In the genomic region with DNA sequence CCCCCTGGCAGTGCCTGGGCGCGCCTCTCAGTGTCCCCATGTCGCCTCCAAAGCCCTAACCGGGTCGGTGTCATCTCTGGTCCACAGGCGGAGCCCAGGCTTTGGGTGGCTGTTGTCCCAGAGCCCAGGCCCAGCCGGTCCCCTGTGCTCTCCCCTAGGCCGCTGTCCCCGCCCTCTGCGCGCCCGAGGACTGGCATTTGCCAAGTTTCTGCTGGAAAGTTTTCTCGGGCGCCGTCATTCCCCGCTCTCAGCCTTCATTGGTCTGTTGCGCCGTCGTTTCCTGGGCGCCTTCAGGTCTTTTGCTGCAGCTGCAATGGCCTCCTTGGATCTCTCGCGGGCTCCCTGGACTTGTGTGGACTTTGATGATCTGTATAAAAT, we compare ENCODE assay signal across 9 mouse cellular contexts. TPM values are rescaled to one million over a fixed set of nuclear protein-coding genes. Genes with fewer than 3 reads are reported as not detected.
DNase-seq lines count a peak whose midpoint lies in the region; ATAC-seq and TF ChIP-seq lines count a peak whose summit lies in the region.
"Had no signal": no experiment of that assay in that cellular context is flagged by ENCODE, and none has a peak within 500 bp of the region (broad histone marks: within the 10 kb centered on the region; RNA-seq: fewer than 3 reads in every experiment).

No protein-coding gene starts in this region.

- no peaks in the 10 kb centered on the region for H3K36me3 ChIP-seq in megakaryocyte, embryonic 14.5 days (replicated peaks; ENCODE audit: low read length)
- H3K36me3 ChIP-seq in forebrain, embryonic 10.5 days (replicated peaks), result peaks cover 9% of the 10 kb centered on the region
- peaks cover 3% of the 10 kb centered on the region; the same call in 1 of the 2 replicates for H3K36me3 ChIP-seq in heart, embryonic 12.5 days
- H3K36me3 ChIP-seq in kidney, embryonic 16.5 days (ENCODE audit: insufficient read depth, low read length), result peaks cover 3% of the 10 kb centered on the region; the same call in 1 of the 2 replicates
- no peaks in the 10 kb centered on the region for H3K36me3 ChIP-seq in liver, adult 2 months (ENCODE audit: control insufficient read depth, insufficient read depth, low read length)
- H3K36me3 ChIP-seq in neural tube, embryonic 11.5 days (ENCODE audit: control insufficient read depth, insufficient read depth, low read length), result no peaks in the 10 kb centered on the region
- no peaks in the 10 kb centered on the region for H3K36me3 ChIP-seq in testis, adult 2 months (ENCODE audit: control insufficient read depth, insufficient read depth, low read length)

- TF ChIP-seq CTCF in liver, adult 2 months (IDR thresholded peaks at IDR 0.05; ENCODE audit: low read depth, low read length), result no peak
- no peak for TF ChIP-seq CTCF in testis, adult 2 months (IDR thresholded peaks at IDR 0.05; ENCODE audit: control insufficient read depth, insufficient read depth, insufficient replicate concordance, low read depth, low read length)

- peak overlapping the region; percentile 74 for H3K4me2 ChIP-seq in heart, embryonic 12.5 days
- peak overlapping the region; percentile 80 for H3K4me2 ChIP-seq in kidney, embryonic 16.5 days (replicated peaks; ENCODE audit: low read depth, low read length)
- peak overlapping the region; percentile 62 for H3K4me2 ChIP-seq in neural tube, embryonic 11.5 days (ENCODE audit: low read depth)

- peak; percentile 72 for TF ChIP-seq POLR2A in liver, adult 2 months (IDR thresholded peaks at IDR 0.05; ENCODE audit: extremely low read depth, insufficient read depth, low read length)
- no peak for TF ChIP-seq POLR2A in testis, adult 2 months (IDR thresholded peaks at IDR 0.05; ENCODE audit: control insufficient read depth, low read depth, low read length)

- H3K9ac ChIP-seq in heart, embryonic 12.5 days, result peak overlapping the region; percentile 96
- peak overlapping the region; percentile 100 for H3K9ac ChIP-seq in kidney, embryonic 16.5 days (replicated peaks; ENCODE audit: low read length)
- H3K9ac ChIP-seq in liver, adult 2 months (ENCODE audit: low read depth, low read length), result peak overlapping the region; percentile 86
- peak overlapping the region; percentile 75 for H3K9ac ChIP-seq in neural tube, embryonic 11.5 days (ENCODE audit: low read length)

- H3K4me3 ChIP-seq in megakaryocyte, embryonic 14.5 days (replicated peaks), result peak overlapping the region; percentile 82
- H3K4me3 ChIP-seq in forebrain, embryonic 10.5 days, result peak overlapping the region; percentile 75
- peak overlapping the region; percentile 77 for H3K4me3 ChIP-seq in heart, embryonic 12.5 days
- H3K4me3 ChIP-seq in kidney, embryonic 16.5 days (ENCODE audit: low read length), result peak overlapping the region; percentile 88
- peak overlapping the region; percentile 76 for H3K4me3 ChIP-seq in liver, adult 2 months (ENCODE audit: insufficient read depth, low read depth, low read length)
- H3K4me3 ChIP-seq in neural tube, embryonic 11.5 days (ENCODE audit: low read depth, low read length), result peak overlapping the region; percentile 54
- peak overlapping the region; percentile 74 for H3K4me3 ChIP-seq in testis, adult 2 months (ENCODE audit: control insufficient read depth, low read depth, low read length)

- peaks cover 5% of the 10 kb centered on the region; the same call in 1 of the 2 replicates for H3K9me3 ChIP-seq in megakaryocyte, embryonic 14.5 days
- peaks cover 5% of the 10 kb centered on the region; the same call in 1 of the 2 replicates for H3K9me3 ChIP-seq in forebrain, embryonic 10.5 days
- H3K9me3 ChIP-seq in heart, embryonic 12.5 days (replicated peaks), result 0 out of 2 replicates have a peak, but pooled peaks cover 4% of the 10 kb centered on the region
- H3K9me3 ChIP-seq in kidney, embryonic 16.5 days (ENCODE audit: low read length), result peaks cover 4% of the 10 kb centered on the region
- 0 out of 2 replicates have a peak, but pooled peaks cover 3% of the 10 kb centered on the region for H3K9me3 ChIP-seq in neural tube, embryonic 11.5 days (ENCODE audit: control insufficient read depth, low read length)

- no peak for ATAC-seq in megakaryocyte, adult 5-6 weeks (ENCODE audit: poor library complexity, severe bottlenecking)
- ATAC-seq in heart, embryonic 12.5 days (ENCODE audit: insufficient number of reproducible peaks, low FRiP score), result peak; percentile 89
- peak; percentile 94 for ATAC-seq in kidney, embryonic 16.5 days (ENCODE audit: low FRiP score, low TSS enrichment)
- ATAC-seq in neural tube, embryonic 11.5 days (ENCODE audit: insufficient read depth, low FRiP score, low TSS enrichment), result peak; percentile 81

- H3K27me3 ChIP-seq in megakaryocyte, embryonic 14.5 days (replicated peaks), result peaks cover 45% of the 10 kb centered on the region
- H3K27me3 ChIP-seq in forebrain, embryonic 10.5 days (ENCODE audit: poor library complexity, severe bottlenecking), result peaks cover 18% of the 10 kb centered on the region
- no peaks in the 10 kb centered on the region for H3K27me3 ChIP-seq in heart, embryonic 12.5 days (replicated peaks)
- no peaks in the 10 kb centered on the region for H3K27me3 ChIP-seq in kidney, embryonic 16.5 days (ENCODE audit: insufficient read depth, low read length)
- no peaks in the 10 kb centered on the region for H3K27me3 ChIP-seq in liver, adult 2 months (ENCODE audit: control insufficient read depth, insufficient read depth, low read length)
- H3K27me3 ChIP-seq in neural tube, embryonic 11.5 days (ENCODE audit: control insufficient read depth, insufficient read depth, low read length), result no peaks in the 10 kb centered on the region
- no peaks in the 10 kb centered on the region for H3K27me3 ChIP-seq in testis, adult 2 months (ENCODE audit: control insufficient read depth, insufficient read depth, low read length)

- H3K4me1 ChIP-seq in megakaryocyte, embryonic 14.5 days, result peaks cover 9% of the 10 kb centered on the region
- H3K4me1 ChIP-seq in forebrain, embryonic 10.5 days, result peaks cover 27% of the 10 kb centered on the region
- H3K4me1 ChIP-seq in heart, embryonic 12.5 days (replicated peaks), result peaks cover 24% of the 10 kb centered on the region
- H3K4me1 ChIP-seq in kidney, embryonic 16.5 days (ENCODE audit: insufficient read depth, low read length), result peaks cover 23% of the 10 kb centered on the region
- peaks cover 9% of the 10 kb centered on the region; the same call in 1 of the 2 replicates for H3K4me1 ChIP-seq in liver, adult 2 months (ENCODE audit: control insufficient read depth, insufficient read depth, low read length)
- 0 out of 2 replicates have a peak, but pooled peaks cover 7% of the 10 kb centered on the region for H3K4me1 ChIP-seq in neural tube, embryonic 11.5 days (ENCODE audit: control insufficient read depth, insufficient read depth, low read length)
- 0 out of 2 replicates have a peak, but pooled peaks cover 2% of the 10 kb centered on the region for H3K4me1 ChIP-seq in testis, adult 2 months (ENCODE audit: control insufficient read depth, insufficient read depth, low read length)

- peak overlapping the region; percentile 96 for H3K27ac ChIP-seq in forebrain, embryonic 10.5 days
- H3K27ac ChIP-seq in heart, embryonic 12.5 days (ENCODE audit: poor library complexity, severe bottlenecking), result peak overlapping the region; percentile 99
- H3K27ac ChIP-seq in kidney, embryonic 16.5 days (ENCODE audit: low read length), result peak overlapping the region; percentile 100
- peak overlapping the region; percentile 93 for H3K27ac ChIP-seq in liver, adult 2 months (replicated peaks; ENCODE audit: insufficient read depth, low read depth, low read length)
- peak overlapping the region; percentile 28 for H3K27ac ChIP-seq in neural tube, embryonic 11.5 days (ENCODE audit: low read depth, low read length)
- peak overlapping the region; percentile 54 for H3K27ac ChIP-seq in testis, adult 2 months (ENCODE audit: control insufficient read depth, insufficient read depth, low read depth, low read length)
- H3K27ac ChIP-seq: macrophage had no signal

- H3K79me2 ChIP-seq in liver, adult 2 months (ENCODE audit: control insufficient read depth, insufficient read depth, low read length), result peaks cover 12% of the 10 kb centered on the region; the same call in 1 of the 2 replicates

- DNase-seq in forebrain, embryonic 10.5 days (ENCODE audit: extremely low spot score, low spot score), result no peak
- peak; percentile 82 for DNase-seq in liver, adult 2 months (ENCODE audit: extremely low read depth, low read depth, low spot score)
- DNase-seq in neural tube, embryonic 11.5 days (ENCODE audit: low spot score), result peak; percentile 82

- WGBS in forebrain, embryonic 10.5 days, result under 1% methylated on average over 20 of the region's 22 CpGs
- WGBS in heart, embryonic 12.5 days, result under 1% methylated on average over 22 of the region's 22 CpGs
- WGBS in kidney, embryonic 16.5 days, result under 1% methylated on average over 22 of the region's 22 CpGs
- under 1% methylated on average over 22 of the region's 22 CpGs for WGBS in liver, adult 2 months
- under 1% methylated on average over 22 of the region's 22 CpGs for WGBS in neural tube, embryonic 11.5 days

RNA-seq across cellular contexts. Expression of gene Parva, which starts 0.8 kb away (rescaled TPM):
- polyA plus RNA-seq in megakaryocyte, embryonic 14.5 days (2012; ENCODE audit: insufficient read depth, low replicate concordance), result 0.07 TPM in 1 of 2 replicates, not detected in the other
- not detected in 2 replicates for total RNA-seq in megakaryocyte, adult 5-6 weeks (2015)
- not detected in 2 replicates for total RNA-seq in megakaryocyte, adult 5-6 weeks (2017)
- 51.6 and 54.7 TPM in 2 replicates for polyA plus RNA-seq in forebrain, embryonic 10.5 days (2016; fragmentation: Nextera tagmentation; extraction: Ambion mirVana)
- 101 and 103 TPM in 2 replicates for polyA plus RNA-seq in heart, embryonic 12.5 days (2016; fragmentation: Nextera tagmentation; extraction: Ambion mirVana)
- polyA plus RNA-seq in kidney, embryonic 16.5 days (2015; fragmentation: Nextera tagmentation; extraction: Ambion mirVana), result 120 and 126 TPM in 2 replicates
- 18.8 and 24.4 TPM in 2 replicates for total RNA-seq in liver, adult 2 months (2014; rRNA removed)
- 27.2 and 34.5 TPM in 2 replicates for polyA plus RNA-seq in liver, adult 2 months (2012; rRNA removed)
- 50.4 and 57.3 TPM in 2 replicates for polyA plus RNA-seq in neural tube, embryonic 11.5 days (2014; fragmentation: Nextera tagmentation; extraction: Ambion mirVana)
- 4.3 and 5.4 TPM in 2 replicates for polyA plus RNA-seq in testis, adult 2 months (2012; rRNA removed)

Comparison
In these comparisons a context has a peak if more than half of its experiments do, and no peak if none do; other contexts are left out.
1. H3K27ac ChIP-seq: peak in every context shown above with its lines; median percentile 100 in kidney, embryonic 16.5 days; 99 in heart, embryonic 12.5 days; 96 in forebrain, embryonic 10.5 days; 93 in liver, adult 2 months; 54 in testis, adult 2 months; 28 in neural tube, embryonic 11.5 days.